Mouse (Mus musculus) neutrophil, adult 5-6 weeks (primary cell): ENCODE data around the gene Naga. TPM values are rescaled to one million over a fixed set of nuclear protein-coding genes. Genes with fewer than 3 reads are reported as not detected.

ENCODE experiments used
- ATAC-seq: fragments of 151-379, 151-347 bp; 2 replicates; pipeline ENCODE4 v1.8.0; 2017; ENCODE audit warnings: mild to moderate bottlenecking, moderate TSS enrichment; ENCODE audit not compliant: insufficient number of reproducible peaks, poor library complexity, low FRiP score, severe bottlenecking; ENCODE audit errors: extremely low read depth
- total RNA-seq: library from RNA; stranded (forward); fragments of 200-1000 nt; gene quantifications from 2 replicates; pipeline ENCODE4 v1.2.3, GENCODE M21; 2017

Naga gene
- total RNA-seq, 1 experiment from 2014 or later = 40.0 TPM

GRCm38 (mm10) chr15:82358431-82359260 is 19.9 kb upstream of the Naga start:
- ATAC-seq = no peak

DNA sequence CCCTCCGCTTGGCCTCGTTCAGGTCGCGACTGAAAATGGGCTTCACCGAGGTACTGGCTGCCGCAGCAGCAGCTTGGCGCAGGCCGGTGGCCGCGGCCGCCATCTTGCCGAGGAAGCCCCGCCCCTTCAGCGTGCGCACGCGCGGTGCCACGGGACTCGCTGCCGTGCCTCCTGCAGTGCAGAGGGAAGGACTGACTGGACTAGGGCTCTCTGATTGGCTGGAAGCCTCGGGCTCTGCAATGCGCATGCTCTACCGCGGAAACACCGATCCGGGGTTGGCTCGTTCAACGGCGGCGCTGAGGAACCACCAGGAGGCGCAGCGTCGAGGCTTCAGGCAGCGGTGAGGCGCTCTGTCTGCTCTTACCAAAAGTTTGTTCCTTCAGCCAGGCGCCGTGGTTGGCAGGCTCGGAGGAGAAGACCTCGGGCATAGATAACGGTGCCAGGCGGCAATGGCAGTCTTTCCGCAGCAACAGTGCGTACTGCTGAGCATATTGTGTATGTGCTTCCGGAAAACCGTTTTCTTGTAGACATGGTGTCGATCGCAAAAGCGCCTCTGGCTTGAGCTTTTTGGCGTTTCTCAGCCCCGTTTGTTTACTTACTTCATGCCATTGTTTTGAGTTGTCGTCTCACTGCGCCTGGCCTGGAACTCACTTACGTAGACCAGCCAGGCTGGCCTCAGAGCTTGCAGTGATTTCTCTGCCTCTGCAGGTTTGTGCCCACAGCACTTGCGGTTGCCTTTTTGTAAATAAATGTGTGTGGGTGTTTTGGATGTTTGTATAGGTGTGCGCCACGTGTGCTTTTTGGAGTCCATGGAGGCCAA is 15.6 kb upstream of the Naga start, which contains the start of gene Ndufa6:
Gene Ndufa6 (minus strand): TSS at position 197 of the 820 bp plus-strand sequence.
- peak; percentile 97 for ATAC-seq

GRCm38 (mm10) chr15:82353745-82354113 is 15.0 kb upstream of the Naga start:
- ATAC-seq = no peak

- no peak for ATAC-seq
Observed at GRCm38 (mm10) chr15:82353078-82353744, 14.5 kb upstream of the Naga start.

DNA sequence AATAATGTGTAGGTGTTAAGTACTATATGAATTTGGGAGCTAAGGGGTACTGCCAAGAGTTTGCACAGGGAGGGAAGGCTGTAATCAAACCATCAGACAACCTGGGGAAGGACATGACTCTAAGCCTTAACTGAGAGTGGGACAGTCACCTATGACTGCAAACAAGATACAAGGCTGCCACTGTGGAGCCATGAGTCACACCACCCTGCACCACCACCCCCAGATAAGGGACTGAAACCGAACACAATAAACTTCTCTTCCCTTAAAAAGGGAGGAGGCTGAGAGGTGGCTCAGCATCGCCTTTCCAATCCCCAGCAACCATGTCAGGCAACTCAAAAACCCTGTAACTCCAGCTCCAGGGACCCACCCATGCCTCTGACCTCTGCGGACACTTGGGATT is 12.8 kb upstream of the Naga start:
- ATAC-seq = no peak

DNA sequence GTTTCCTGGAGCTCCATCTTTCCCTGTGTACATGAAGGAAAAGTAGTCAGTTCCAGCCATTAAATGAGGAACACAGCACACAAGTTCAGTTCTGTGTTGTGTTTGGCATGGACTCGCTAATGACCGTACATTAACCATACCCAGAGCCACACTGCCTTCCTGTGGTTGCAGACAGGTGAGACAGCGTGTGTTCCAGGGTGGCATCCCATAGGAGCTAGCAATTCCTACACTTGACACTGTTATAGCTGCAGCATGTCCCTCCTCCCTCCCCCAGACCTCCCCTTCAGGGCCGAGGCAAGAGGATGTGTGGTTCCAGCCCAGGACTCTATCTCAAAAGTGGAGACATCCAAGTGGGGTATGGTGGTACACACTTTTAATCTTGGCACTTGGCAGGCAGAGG is 11.6 kb upstream of the Naga start:
- ATAC-seq = no peak

GRCm38 (mm10) chr15:82348999-82349341 is 10.2 kb upstream of the Naga start:
- no peak for ATAC-seq

DNA sequence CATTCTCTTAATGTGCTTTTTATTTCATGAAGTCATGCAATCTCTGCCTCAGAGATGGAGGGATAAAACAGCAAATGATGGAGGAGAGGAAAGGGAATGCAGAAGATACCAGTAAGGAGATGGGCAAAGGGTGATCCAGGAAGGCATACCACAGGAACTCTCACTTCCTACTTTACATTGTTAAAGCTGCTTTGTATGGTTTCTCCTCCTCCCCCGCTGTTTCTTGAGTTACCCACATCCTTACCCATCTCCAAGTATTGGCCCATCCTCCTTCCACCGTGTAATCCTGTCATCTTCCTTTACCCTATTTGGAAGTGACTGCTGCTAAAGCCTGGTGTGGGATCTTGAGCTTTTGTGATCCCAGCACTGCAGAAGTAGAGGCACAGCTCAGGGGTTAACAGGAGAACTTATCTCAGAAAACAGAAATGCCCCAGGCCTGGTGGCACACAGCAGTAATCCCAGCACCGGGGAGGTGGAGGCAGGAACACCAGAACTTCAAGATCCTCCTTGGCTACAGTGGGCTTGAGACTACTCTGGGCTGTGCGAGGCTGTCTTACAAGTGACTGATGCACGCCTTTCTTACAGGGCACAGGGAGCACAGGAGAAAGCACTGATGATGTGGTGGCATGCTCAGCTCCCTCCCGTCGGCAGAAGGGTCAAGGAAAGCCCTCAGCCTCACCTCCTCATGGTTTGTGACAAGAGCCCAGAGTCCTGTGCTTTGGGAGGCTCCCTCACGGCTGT is 9.7 kb upstream of the Naga start:
- no peak for ATAC-seq

DNA sequence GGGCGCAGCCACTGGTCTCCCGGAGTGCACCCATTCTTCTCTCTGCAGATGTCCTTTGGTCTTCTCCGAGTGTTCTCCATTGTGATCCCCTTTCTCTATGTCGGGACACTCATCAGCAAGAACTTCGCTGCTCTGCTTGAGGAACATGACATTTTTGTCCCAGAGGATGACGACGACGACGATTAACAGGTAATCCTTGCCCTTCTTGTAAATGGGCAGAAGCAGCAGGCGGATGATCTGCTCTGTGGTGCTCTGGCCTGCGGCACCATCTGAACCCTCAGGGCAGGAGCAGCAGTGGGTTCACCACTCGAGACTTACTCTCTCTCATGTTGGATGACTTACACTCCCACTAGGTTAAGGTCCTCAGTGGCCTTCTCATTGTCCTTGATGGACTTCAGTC is 9.1 kb upstream of the Naga start:
- ATAC-seq = no peak

- no peak for ATAC-seq
Observed at GRCm38 (mm10) chr15:82347303-82347676, 8.6 kb upstream of the Naga start.

DNA sequence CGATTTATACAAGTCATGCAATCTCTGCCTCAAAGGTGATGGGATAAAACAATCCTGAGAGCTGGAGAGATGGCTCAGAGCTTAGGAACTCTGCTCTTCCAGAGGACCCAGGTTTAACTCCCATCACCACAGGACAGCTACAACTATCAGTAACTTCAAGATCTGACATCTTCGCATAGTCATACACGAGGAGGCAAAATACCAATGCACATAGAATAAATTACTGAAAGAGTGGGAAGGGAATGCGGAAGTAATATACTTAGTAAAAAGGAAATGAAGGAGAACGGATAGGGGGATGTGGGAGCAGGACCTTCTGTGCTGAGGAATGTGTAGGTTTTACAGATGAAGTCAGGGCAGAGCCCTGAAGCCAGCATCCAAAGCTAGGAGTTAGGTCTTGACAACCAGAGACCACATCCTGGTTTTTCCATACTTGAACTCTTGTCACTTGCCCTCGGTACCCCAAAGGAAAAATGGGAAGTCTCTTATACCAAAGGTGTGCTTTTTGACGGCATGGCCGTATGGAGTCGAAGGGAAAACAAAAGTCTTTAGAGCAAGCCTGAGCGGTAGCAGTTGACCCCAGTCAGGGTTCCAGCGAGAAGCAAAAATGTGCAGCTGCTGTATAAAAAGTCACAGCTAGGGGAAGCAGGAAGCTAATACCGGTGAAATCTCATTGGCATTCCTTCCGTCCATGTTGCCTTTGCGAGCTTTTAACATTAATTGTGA is 8.0 kb upstream of the Naga start:
- ATAC-seq = no peak

DNA sequence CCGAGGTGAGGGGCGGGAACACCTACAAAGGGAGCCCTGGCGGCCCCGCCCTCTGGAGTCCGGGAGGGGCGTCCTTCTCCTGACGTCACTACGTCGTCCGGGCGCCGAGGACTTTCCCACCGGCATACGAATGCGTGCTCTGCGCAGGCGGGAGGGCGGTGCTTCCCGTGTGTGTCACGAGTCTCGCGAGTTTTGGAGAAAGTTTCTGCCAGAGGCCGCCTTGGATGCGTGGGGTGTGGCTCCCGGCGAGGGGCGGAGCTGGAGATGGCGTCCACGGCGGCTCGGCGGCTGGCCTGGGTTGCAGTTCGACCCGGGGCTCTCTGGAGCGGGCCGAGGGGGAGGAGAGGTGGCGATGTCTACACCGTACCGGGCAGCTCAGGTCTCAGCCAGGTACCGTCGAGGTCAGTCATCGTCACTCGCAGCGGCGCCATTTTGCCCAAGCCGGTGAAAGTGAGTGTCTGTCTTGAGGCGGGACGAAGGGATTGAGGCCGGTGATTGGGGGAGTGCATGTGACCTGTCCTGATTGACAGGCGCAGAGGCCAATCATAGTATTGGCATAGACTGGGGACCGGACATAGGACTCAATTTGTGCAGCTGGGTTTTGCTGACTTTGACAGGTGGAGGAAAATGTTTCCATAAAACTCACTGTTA is 7.2 kb upstream of the Naga start:
- ATAC-seq = peak; percentile 89

DNA sequence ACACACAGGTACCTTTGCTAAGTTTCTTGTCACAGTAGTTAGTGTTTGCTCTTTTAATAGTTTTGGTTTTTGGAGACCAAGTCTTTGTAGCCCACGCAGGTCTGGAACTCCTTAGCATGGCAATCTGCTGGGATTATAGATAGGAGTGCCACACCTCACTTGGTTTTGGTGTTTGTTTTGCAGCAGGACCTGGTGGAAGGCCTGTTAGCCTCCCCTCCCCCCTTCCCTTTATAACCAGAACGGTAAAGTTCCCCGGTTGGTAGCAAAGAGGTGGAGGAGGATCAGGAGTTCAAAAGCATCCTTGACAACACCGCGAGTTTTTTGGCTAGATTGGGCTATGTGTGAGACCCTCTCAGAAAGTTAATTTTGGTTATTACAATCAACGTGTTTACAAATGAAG is 6.2 kb upstream of the Naga start:
- no peak for ATAC-seq

GRCm38 (mm10) chr15:82343368-82344287 is 4.9 kb upstream of the Naga start:
- no peak for ATAC-seq

- no peak for ATAC-seq
Observed at GRCm38 (mm10) chr15:82342543-82342935, 3.8 kb upstream of the Naga start.

DNA sequence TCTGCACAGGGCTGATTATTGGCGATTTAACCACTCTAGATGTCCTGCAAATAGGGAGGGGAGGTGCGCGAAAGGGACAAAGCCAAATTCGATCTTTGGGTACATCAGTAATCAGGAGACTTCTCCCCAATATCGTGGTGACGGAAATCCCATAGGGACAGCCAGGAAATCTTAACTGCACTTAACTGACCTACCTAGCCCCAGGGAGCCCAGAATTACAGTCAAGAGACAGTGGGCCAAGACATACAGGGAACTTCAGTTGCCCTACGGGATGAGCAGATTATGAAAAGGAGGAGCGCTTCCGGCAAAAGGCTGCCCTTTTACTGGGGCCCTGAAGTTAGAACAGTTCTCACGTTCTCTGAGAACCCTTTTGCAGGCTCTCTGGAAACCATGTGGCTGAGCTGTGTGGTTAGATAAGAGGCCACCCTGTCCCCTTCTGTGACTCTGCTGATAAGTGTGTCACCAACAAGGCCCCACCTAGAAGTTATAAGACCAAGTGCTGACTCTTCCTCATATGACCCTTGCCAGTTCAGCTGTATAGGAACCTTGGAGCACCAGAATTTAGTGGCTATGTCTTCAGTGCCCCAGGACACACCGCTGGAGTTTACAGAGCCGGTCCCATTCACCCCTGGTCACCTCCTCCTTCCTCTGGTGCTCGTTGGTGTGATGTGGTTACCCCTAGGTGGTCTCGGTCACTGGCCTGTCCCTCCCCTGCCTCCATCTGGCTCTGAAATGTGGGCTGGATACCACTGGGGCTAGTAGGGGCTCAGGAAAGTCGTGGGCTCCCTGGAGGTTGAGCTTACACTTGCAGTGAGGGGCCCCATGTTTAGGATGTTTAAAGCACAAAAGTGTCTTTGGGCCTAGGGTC is 3.2 kb upstream of the Naga start:
- no peak for ATAC-seq
